Mouse (Mus musculus) kidney, embryonic 14.5 days (tissue): ENCODE results near the gene Creg1. TPM values are rescaled to one million over a fixed set of nuclear protein-coding genes. Genes with fewer than 3 reads are reported as not detected.

Experiments used
- ATAC-seq: fragments of 200-750 bp; cut with Nextera tagmentation; 2 replicates; pipeline ENCODE4 v1.8.0; 2017; ENCODE audit warnings: moderate number of reproducible peaks, mild to moderate bottlenecking, moderate TSS enrichment, moderate library complexity; ENCODE audit not compliant: low FRiP score, low TSS enrichment
- H3K27ac ChIP-seq: fragments of 300-500 bp; sonication (generic); 2 replicates; pipeline ENCODE4 v1.5.1; 2014; ENCODE audit warnings: low read depth, mild to moderate bottlenecking, low read length, moderate library complexity, mixed read lengths
- H3K27me3 ChIP-seq: fragments of 300-500 bp; sonication (generic); 2 replicates; pipeline ENCODE4 v1.6.1; 2014; ENCODE audit warnings: mild to moderate bottlenecking, low read length; ENCODE audit not compliant: control insufficient read depth, insufficient read depth
- H3K36me3 ChIP-seq: fragments of 300-500 bp; sonication (generic); 2 replicates; pipeline ENCODE4 v1.6.1; 2014; ENCODE audit warnings: low read length, mixed read lengths; ENCODE audit not compliant: control insufficient read depth, insufficient read depth
- H3K4me1 ChIP-seq: fragments of 300-500 bp; sonication (generic); 2 replicates; pipeline ENCODE4 v1.6.1; 2014; ENCODE audit warnings: low read length, mixed read lengths; ENCODE audit not compliant: control insufficient read depth, insufficient read depth
- H3K4me2 ChIP-seq: fragments of 300-500 bp; sonication (generic); replicated peaks from 2 replicates; pipeline ENCODE4 v1.6.1; 2014; ENCODE audit warnings: low read depth, mild to moderate bottlenecking, low read length
- H3K4me3 ChIP-seq: fragments of 300-500 bp; sonication (generic); 2 replicates; pipeline ENCODE4 v1.5.1; 2014; ENCODE audit warnings: mild to moderate bottlenecking, low read length
- H3K9ac ChIP-seq: fragments of 300-500 bp; sonication (generic); 2 replicates; pipeline ENCODE4 v1.6.1; 2014; ENCODE audit warnings: low read depth, mild to moderate bottlenecking, low read length, moderate library complexity
- H3K9me3 ChIP-seq: fragments of 300-500 bp; sonication (generic); 2 replicates; pipeline ENCODE4 v1.6.1; 2016; ENCODE audit warnings: low read length; ENCODE audit not compliant: control insufficient read depth
- WGBS: fragments of 180-500 bp; shearing (Covaris S2); extraction: QIAGEN DNeasy Blood & Tissue Kit; methylation state at CpG from one replicate; pipeline ENCODE4 v1.1.7; 2014; 5-methylcytosine and 5-hydroxymethylcytosine counted together
- polyA plus RNA-seq: library from polyadenylated mRNA; unstranded; fragments of >200 nt; fragmentation: Nextera tagmentation; extraction: Ambion mirVana; gene quantifications from 2 replicates; pipeline ENCODE4 v1.2.1, GENCODE M21; 2014

Creg1 gene
- polyA plus RNA-seq = 53.8 and 56.9 TPM in 2 replicates

- Histone ChIP-seq H3K4me2 (peak within 1 kb of the TSS; percentile 74), H3K9me3 (no peaks in the 10 kb centered on the region), H3K4me3 (peak within 1 kb of the TSS; percentile 53), H3K36me3 (no peaks in the 10 kb centered on the region), H3K27me3 (peaks cover 10% of the 10 kb centered on the region), H3K27ac (no peak within 1 kb of the TSS), H3K9ac (peak within 1 kb of the TSS; percentile 58), H3K4me1 (peaks cover 4% of the 10 kb centered on the region; the same call in 1 of the 2 replicates)
- WGBS = under 1% methylated on average over 57 of the region's 57 CpGs
- ATAC-seq = peak; percentile 98
These were observed at the start of gene Creg1 for GRCm38 (mm10) chr1:165763635-165764372. Gene Creg1, plus strand, starts transcription at chr1:165763746.

GRCm38 (mm10) chr1:165713798-165714197 is 49.7 kb upstream of the Creg1 start:
- Histone ChIP-seq H3K4me2 (no peak overlapping the region), H3K4me1 (peaks cover 35% of the 10 kb centered on the region), H3K9ac (no peak overlapping the region), H3K9me3 (no peaks in the 10 kb centered on the region), H3K27ac (no peak overlapping the region), H3K27me3 (no peaks in the 10 kb centered on the region), H3K36me3 (no peaks in the 10 kb centered on the region), H3K4me3 (no peak overlapping the region)
- no peak for ATAC-seq
- 71% methylated on average over 5 of the region's 5 CpGs for WGBS

GRCm38 (mm10) chr1:165716426-165716825 is 47.1 kb upstream of the Creg1 start:
- no peak for ATAC-seq
- WGBS = 86% methylated on average over 4 of the region's 4 CpGs
- Histone ChIP-seq H3K4me1 (peaks cover 21% of the 10 kb centered on the region), H3K4me2 (no peak overlapping the region), H3K27ac (no peak overlapping the region), H3K27me3 (no peaks in the 10 kb centered on the region), H3K9me3 (no peaks in the 10 kb centered on the region), H3K36me3 (no peaks in the 10 kb centered on the region), H3K9ac (no peak overlapping the region), H3K4me3 (no peak overlapping the region)

GRCm38 (mm10) chr1:165717711-165718542 is 45.6 kb upstream of the Creg1 start:
- Histone ChIP-seq H3K9ac (no peak overlapping the region; the same call in 1 of the 2 replicates), H3K36me3 (no peaks in the 10 kb centered on the region), H3K27me3 (no peaks in the 10 kb centered on the region), H3K9me3 (no peaks in the 10 kb centered on the region), H3K27ac (peak overlapping the region; percentile 86), H3K4me1 (peaks cover 21% of the 10 kb centered on the region), H3K4me3 (no peak overlapping the region), H3K4me2 (0 out of 2 replicates have a peak overlapping the region, but pooled peaks have one; percentile 4)
- WGBS = 26% methylated on average over 11 of the region's 11 CpGs
- peak; percentile 75 for ATAC-seq

- H3K27me3 ChIP-seq = no peaks in the 10 kb centered on the region
- peak overlapping the region; percentile 4; the same call in 1 of the 2 replicates for H3K4me2 ChIP-seq
- no peaks in the 10 kb centered on the region for H3K9me3 ChIP-seq
- no peak for ATAC-seq
- H3K4me1 ChIP-seq = peaks cover 21% of the 10 kb centered on the region
- H3K9ac ChIP-seq = no peak overlapping the region; the same call in 1 of the 2 replicates
- H3K36me3 ChIP-seq = no peaks in the 10 kb centered on the region
- WGBS = 47% methylated on average over 15 of the region's 15 CpGs
- H3K27ac ChIP-seq = peak overlapping the region; percentile 86
- H3K4me3 ChIP-seq = no peak overlapping the region
These were observed 44.9 kb upstream of the Creg1 start for GRCm38 (mm10) chr1:165718543-165719105.

- no peaks in the 10 kb centered on the region for H3K36me3 ChIP-seq
- no peak for ATAC-seq
- H3K9me3 ChIP-seq = no peaks in the 10 kb centered on the region
- H3K9ac ChIP-seq = no peak overlapping the region
- H3K4me3 ChIP-seq = no peak overlapping the region
- no peaks in the 10 kb centered on the region for H3K27me3 ChIP-seq
- H3K4me1 ChIP-seq = peaks cover 41% of the 10 kb centered on the region
- H3K27ac ChIP-seq = no peak overlapping the region
- 93% methylated on average over 9 of the region's 9 CpGs for WGBS
- no peak overlapping the region for H3K4me2 ChIP-seq
These were observed 40.9 kb upstream of the Creg1 start for GRCm38 (mm10) chr1:165722531-165723123.

- WGBS = 5% methylated on average over 11 of the region's 11 CpGs
- Histone ChIP-seq H3K4me3 (no peak overlapping the region), H3K4me2 (no peak overlapping the region; the same call in 1 of the 2 replicates), H3K36me3 (no peaks in the 10 kb centered on the region), H3K9ac (no peak overlapping the region), H3K27me3 (no peaks in the 10 kb centered on the region), H3K4me1 (peaks cover 28% of the 10 kb centered on the region), H3K9me3 (no peaks in the 10 kb centered on the region), H3K27ac (peak overlapping the region; percentile 83)
- peak; percentile 83 for ATAC-seq
These were observed 39.1 kb upstream of the Creg1 start for GRCm38 (mm10) chr1:165724219-165725033.

GRCm38 (mm10) chr1:165725039-165725644 is 38.4 kb upstream of the Creg1 start:
- H3K4me1 ChIP-seq = peaks cover 28% of the 10 kb centered on the region
- no peaks in the 10 kb centered on the region for H3K27me3 ChIP-seq
- no peaks in the 10 kb centered on the region for H3K9me3 ChIP-seq
- no peak overlapping the region for H3K4me3 ChIP-seq
- H3K4me2 ChIP-seq = no peak overlapping the region; the same call in 1 of the 2 replicates
- ATAC-seq = peak; percentile 52
- H3K27ac ChIP-seq = peak overlapping the region; percentile 83
- WGBS = 24% methylated on average over 4 of the region's 4 CpGs
- no peaks in the 10 kb centered on the region for H3K36me3 ChIP-seq
- no peak overlapping the region for H3K9ac ChIP-seq
